Mouse (Mus musculus) heart, postnatal 0 days (tissue): Measurements from ENCODE around the gene Ppfia2. TPM values are rescaled to one million over a fixed set of nuclear protein-coding genes. Genes with fewer than 3 reads are reported as not detected.

Experiments used
- ATAC-seq: fragments of 200-750 bp; cut with Nextera tagmentation; 2 replicates; pipeline ENCODE4 v1.8.0; 2017; ENCODE audit warnings: low read depth, moderate number of reproducible peaks, moderate library complexity; ENCODE audit not compliant: insufficient read depth
- DNase-seq: peaks from one replicate; pipeline ENCODE4 v3.0.0-alpha.2; 2016; ENCODE audit warnings: low spot score
- H3K27ac ChIP-seq: fragments of 300-500 bp; sonication (generic); 2 replicates; pipeline ENCODE4 v1.5.1; 2014; ENCODE audit warnings: low read depth, mild to moderate bottlenecking
- H3K27me3 ChIP-seq: fragments of 300-500 bp; sonication (generic); 2 replicates; pipeline ENCODE4 v1.6.1; 2014; ENCODE audit warnings: low read length, mixed read lengths; ENCODE audit not compliant: control insufficient read depth, insufficient read depth
- H3K36me3 ChIP-seq: fragments of 300-500 bp; sonication (generic); replicated peaks from 2 replicates; pipeline ENCODE4 v1.6.1; 2014; ENCODE audit warnings: low read length, mixed read lengths; ENCODE audit not compliant: control insufficient read depth, insufficient read depth
- H3K4me1 ChIP-seq: fragments of 300-500 bp; sonication (generic); 2 replicates; pipeline ENCODE4 v1.6.1; 2014; ENCODE audit warnings: antibody characterized with exemption; ENCODE audit not compliant: control insufficient read depth, insufficient read depth
- H3K4me2 ChIP-seq: fragments of 300-500 bp; sonication (generic); 2 replicates; pipeline ENCODE4 v1.6.1; 2014; ENCODE audit warnings: low read depth, mild to moderate bottlenecking, low read length, moderate library complexity
- H3K4me3 ChIP-seq: fragments of 300-500 bp; sonication (generic); 2 replicates; pipeline ENCODE4 v1.5.1; 2014; ENCODE audit warnings: low read depth, low read length
- H3K9ac ChIP-seq: fragments of 300-500 bp; sonication (generic); replicated peaks from 2 replicates; pipeline ENCODE4 v1.6.1; 2014; ENCODE audit warnings: low read depth, low read length, mixed read lengths
- H3K9me3 ChIP-seq: fragments of 300-500 bp; sonication (generic); replicated peaks from 2 replicates; pipeline ENCODE4 v1.6.1; 2016; ENCODE audit warnings: low read length; ENCODE audit not compliant: control insufficient read depth
- CTCF ChIP-seq: IDR thresholded peaks from 2 replicates; pipeline ENCODE4 v1.5.1; 2016; ENCODE audit warnings: antibody characterized with exemption, control low read depth, low read depth
- EP300 ChIP-seq: IDR thresholded peaks from 2 replicates; pipeline ENCODE4 v1.6.1; 2016; ENCODE audit warnings: antibody characterized with exemption, low read depth
- WGBS: fragments of 180-500 bp; shearing (Covaris S2); extraction: QIAGEN DNeasy Blood & Tissue Kit; methylation state at CpG from one replicate; pipeline ENCODE4 v1.1.7; 2014; 5-methylcytosine and 5-hydroxymethylcytosine counted together
- polyA plus RNA-seq: library from polyadenylated mRNA; unstranded; fragments of >200 nt; fragmentation: Nextera tagmentation; extraction: Ambion mirVana; gene quantifications from 2 replicates; pipeline ENCODE4 v1.2.1, GENCODE M21; 2015
- total RNA-seq: library from RNA; depleted of rRNA; stranded (reverse); fragments of >200 nt; gene quantifications from 2 replicates; pipeline ENCODE4 v1.2.3, GENCODE M21; 2014; ENCODE audit warnings: low replicate concordance

The Ppfia2 gene
- total and polyA plus RNA-seq, 2 experiments from 2014 or later: 0.20 to 2.2 TPM

DNA sequence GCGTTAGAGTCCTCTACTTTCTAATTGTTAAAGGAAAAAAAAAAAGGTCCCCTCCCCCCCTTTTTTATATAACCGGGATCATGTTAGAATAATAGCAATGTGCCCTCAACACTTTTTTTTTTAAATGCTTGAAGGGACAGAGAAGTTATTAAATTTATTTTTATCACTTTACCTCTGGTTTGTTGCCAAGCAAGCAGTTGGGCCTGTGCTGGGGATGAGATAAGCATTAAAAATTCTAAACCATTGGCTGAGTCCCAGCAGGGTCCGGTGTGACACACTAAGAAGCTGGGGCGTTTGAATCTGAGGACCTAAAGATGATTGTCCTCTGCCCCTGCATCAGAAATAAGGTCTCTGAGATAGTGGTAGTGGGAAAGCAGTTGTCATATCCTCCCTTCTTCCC is 114.9 kb downstream of the Ppfia2 start:
- H3K36me3 ChIP-seq: no peaks in the 10 kb centered on the region
- H3K4me2 ChIP-seq: peak overlapping the region; percentile 15; the same call in 1 of the 2 replicates
- TF ChIP-seq EP300 (no peak), CTCF (no peak)
- no peak overlapping the region for H3K9ac ChIP-seq
- H3K27me3 ChIP-seq: no peaks in the 10 kb centered on the region
- no peaks in the 10 kb centered on the region for H3K9me3 ChIP-seq
- H3K4me1 ChIP-seq: 0 out of 2 replicates have a peak, but pooled peaks cover 7% of the 10 kb centered on the region
- H3K27ac ChIP-seq: no peak overlapping the region
- DNase-seq (peak; percentile 12), ATAC-seq (0 out of 2 replicates have a peak, but pooled peaks have one; percentile 20)
- H3K4me3 ChIP-seq: no peak overlapping the region
- 28% methylated on average over 4 of the region's 4 CpGs for WGBS

DNA sequence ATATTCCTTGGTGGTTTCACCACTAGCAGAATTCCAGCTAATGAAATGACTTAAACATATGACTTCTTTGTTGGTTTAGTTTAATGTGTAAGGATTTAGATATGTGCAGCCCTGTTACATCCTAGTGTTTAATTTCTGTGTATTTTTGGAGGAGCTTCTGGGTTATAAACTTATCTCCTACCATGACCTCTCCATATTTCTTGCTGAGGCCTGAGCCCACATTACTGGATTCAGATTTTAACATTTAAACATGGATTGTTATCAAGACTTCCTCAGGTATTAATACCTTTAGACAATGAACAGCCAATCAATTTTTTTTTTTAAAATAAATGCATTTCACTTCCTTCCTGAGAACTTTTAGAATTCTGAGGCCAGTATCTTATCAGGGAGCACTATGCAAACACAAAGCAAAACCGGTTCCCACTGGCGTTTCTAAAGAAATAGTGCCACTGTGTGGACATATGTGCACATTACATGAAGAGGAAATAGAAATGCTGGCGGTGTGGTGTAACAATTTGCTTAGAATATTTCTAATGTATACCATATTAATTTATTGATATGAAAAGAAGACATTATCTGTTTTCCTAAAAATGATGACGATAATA is 115.4 kb downstream of the Ppfia2 start:
- Histone ChIP-seq H3K9me3 (no peaks in the 10 kb centered on the region), H3K4me2 (peak overlapping the region; percentile 15; the same call in 1 of the 2 replicates), H3K36me3 (no peaks in the 10 kb centered on the region), H3K27ac (no peak overlapping the region), H3K27me3 (no peaks in the 10 kb centered on the region), H3K4me3 (no peak overlapping the region), H3K4me1 (0 out of 2 replicates have a peak, but pooled peaks cover 7% of the 10 kb centered on the region), H3K9ac (no peak overlapping the region)
- 4% methylated on average over 4 of the region's 4 CpGs for WGBS
- ATAC-seq (no peak), DNase-seq (peak; percentile 56)
- TF ChIP-seq CTCF: peak; percentile 75
- TF ChIP-seq EP300: no peak

DNA sequence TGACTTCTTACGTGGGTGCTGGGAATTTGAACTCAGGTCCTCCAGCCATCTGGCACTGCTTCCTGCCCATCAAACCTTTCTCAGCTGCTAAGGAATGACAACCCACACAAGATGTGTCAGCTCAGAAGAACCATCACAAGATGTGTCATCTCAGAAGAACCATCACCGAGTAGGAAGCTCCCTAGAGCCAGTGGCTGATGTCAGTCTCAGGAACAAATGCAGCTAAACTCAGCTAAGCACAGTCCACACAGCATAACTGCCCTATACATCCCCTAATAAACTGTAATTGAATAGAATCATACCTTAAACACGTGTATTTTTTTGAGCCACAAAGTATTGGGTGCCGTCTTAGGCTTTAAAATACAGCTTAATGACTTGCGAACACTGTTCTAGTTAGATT is 117.7 kb downstream of the Ppfia2 start:
- no peak for ATAC-seq
- Histone ChIP-seq H3K9me3 (no peaks in the 10 kb centered on the region), H3K9ac (no peak overlapping the region), H3K4me1 (0 out of 2 replicates have a peak, but pooled peaks cover 7% of the 10 kb centered on the region), H3K27me3 (no peaks in the 10 kb centered on the region), H3K4me2 (no peak overlapping the region), H3K4me3 (no peak overlapping the region), H3K27ac (no peak overlapping the region), H3K36me3 (no peaks in the 10 kb centered on the region)
- DNase-seq: no peak
- TF ChIP-seq EP300 (no peak), CTCF (no peak)
- WGBS: 68% methylated on average over 5 of the region's 5 CpGs

DNA sequence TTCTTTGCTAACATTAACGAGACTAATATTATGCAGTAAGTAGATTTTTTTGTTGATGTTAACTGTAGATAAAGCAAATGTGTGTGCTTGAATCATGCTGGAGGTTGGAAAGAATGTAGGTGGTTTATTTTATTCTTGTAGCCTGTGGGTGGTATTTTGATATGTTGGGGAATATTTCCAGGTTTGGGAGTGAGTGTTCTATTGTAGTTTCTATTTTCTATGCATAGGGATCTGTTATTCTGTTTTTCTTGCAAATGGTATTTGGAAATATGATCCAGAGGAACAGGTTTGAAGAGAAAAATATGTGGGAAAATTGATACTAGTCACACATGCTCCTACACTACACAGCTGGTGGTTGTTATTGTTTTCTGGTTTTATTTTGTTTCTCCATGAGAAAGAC is 120.8 kb downstream of the Ppfia2 start:
- no peak for DNase-seq
- TF ChIP-seq EP300: no peak
- no peak for TF ChIP-seq CTCF
- Histone ChIP-seq H3K36me3 (no peaks in the 10 kb centered on the region), H3K4me2 (no peak overlapping the region), H3K27me3 (no peaks in the 10 kb centered on the region), H3K27ac (no peak overlapping the region), H3K9ac (no peak overlapping the region), H3K4me3 (no peak overlapping the region), H3K4me1 (no peaks in the 10 kb centered on the region), H3K9me3 (no peaks in the 10 kb centered on the region)
- ATAC-seq: no peak
- 71% methylated on average over 1 of the region's 1 CpGs for WGBS

DNA sequence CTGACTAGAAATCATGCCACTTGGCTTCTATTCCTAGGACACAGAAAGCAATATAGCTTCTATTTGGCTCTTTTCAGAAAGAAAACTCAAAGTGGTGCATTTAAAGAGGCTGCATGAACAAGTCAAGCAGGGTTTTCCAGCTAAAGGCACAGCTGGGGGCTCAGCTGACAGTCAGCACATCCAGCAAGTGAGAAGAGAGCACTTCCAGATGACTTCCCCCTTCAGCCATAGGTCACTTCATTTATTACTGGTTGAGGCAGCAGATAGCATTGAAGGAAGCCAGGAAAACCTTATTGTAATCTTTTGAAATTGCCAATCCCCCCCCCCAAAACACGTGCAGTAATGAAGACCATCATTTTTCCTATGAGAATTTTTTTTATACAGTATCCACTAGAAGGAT is 126.8 kb downstream of the Ppfia2 start:
- no peak overlapping the region for H3K4me2 ChIP-seq
- no peaks in the 10 kb centered on the region for H3K4me1 ChIP-seq
- 34% methylated on average over 1 of the region's 1 CpGs for whole genome bisulfite sequencing
- no peak for TF ChIP-seq CTCF
- no peak for TF ChIP-seq EP300
- no peaks in the 10 kb centered on the region for H3K27me3 ChIP-seq
- H3K4me3 ChIP-seq: no peak overlapping the region
- no peak for ATAC-seq
- no peaks in the 10 kb centered on the region for H3K9me3 ChIP-seq
- no peaks in the 10 kb centered on the region for H3K36me3 ChIP-seq
- no peak for DNase-seq
- no peak overlapping the region for H3K9ac ChIP-seq
- H3K27ac ChIP-seq: no peak overlapping the region

DNA sequence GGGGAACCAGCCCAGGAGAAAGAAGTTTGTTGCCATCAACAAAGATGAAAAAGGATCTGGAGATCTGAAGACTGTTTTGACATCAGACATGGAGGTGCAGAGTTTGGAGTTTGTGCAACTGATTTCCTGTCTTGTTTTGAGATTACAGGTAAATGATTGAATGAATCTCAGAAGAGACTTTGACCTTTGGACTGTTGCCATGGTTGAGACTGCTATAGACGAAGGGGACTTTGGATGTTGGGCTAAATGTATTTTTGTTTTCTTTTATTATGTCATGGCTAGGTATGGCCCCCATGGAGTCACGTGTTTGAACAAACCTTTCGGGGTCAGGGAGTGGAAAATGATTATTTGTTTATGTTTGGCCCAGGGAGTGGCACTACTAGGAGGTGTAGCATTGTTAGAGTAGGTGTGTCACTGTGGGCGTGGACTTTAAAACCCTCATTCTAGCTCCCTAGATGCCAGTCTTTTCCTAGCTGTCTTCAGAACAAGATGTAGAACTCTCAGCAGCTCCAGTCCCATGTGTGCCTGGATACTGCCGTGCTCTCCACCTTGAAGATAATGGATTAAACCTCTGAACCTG is 133.3 kb downstream of the Ppfia2 start:
- Histone ChIP-seq H3K36me3 (no peaks in the 10 kb centered on the region), H3K27ac (no peak overlapping the region), H3K9ac (no peak overlapping the region), H3K4me1 (no peaks in the 10 kb centered on the region), H3K4me3 (no peak overlapping the region), H3K4me2 (no peak overlapping the region), H3K9me3 (no peaks in the 10 kb centered on the region), H3K27me3 (no peaks in the 10 kb centered on the region)
- ATAC-seq (no peak), DNase-seq (no peak)
- TF ChIP-seq CTCF (no peak), EP300 (no peak)
- 52% methylated on average over 5 of the region's 5 CpGs for WGBS
